Mouse (Mus musculus): ENCODE results near the gene Ghrhr. TPM values are rescaled to one million over a fixed set of nuclear protein-coding genes. Genes with fewer than 3 reads are reported as not detected.

Gene Ghrhr
- total RNA-seq, 2 experiments from 2014 or later = not detected

GRCm38 (mm10) chr6:55389321-55389720 lies 13.2 kb downstream of the Ghrhr start:
- no peak for ATAC-seq (replicated peaks; ENCODE audit: low FRiP score, poor library complexity, severe bottlenecking)

GRCm38 (mm10) chr6:55391814-55392213 lies 15.7 kb downstream of the Ghrhr start:
- ATAC-seq (replicated peaks; ENCODE audit: low FRiP score, poor library complexity, severe bottlenecking) = no peak

- ATAC-seq (replicated peaks; ENCODE audit: low FRiP score, poor library complexity, severe bottlenecking) = peak; percentile 79
Measured at GRCm38 (mm10) chr6:55392453-55392852, 16.4 kb downstream of the Ghrhr start.

DNA sequence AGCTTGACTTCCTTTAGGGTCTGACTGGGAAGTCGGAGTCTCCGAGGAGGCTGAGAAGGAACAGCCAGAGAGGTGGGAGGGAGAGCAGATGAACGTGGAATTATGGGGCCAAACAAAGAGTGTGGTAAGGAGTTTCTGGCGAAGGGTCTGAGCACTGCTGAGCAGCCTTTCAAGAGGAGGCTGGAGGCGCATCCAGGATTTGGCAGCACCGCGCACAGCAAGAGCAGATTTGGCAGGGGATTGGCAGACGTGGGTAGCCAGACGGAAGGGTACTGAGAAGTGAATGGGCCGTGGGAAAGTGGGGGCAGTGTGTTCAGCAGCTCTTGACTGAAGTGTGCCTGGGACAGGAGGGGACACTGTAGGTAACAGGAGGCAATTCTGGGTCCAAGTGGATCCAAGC lies 18.8 kb downstream of the Ghrhr start:
- no peak for ATAC-seq (replicated peaks; ENCODE audit: low FRiP score, poor library complexity, severe bottlenecking)

- ATAC-seq (replicated peaks; ENCODE audit: low FRiP score, poor library complexity, severe bottlenecking) = no peak
Measured at GRCm38 (mm10) chr6:55396176-55396575, 20.1 kb downstream of the Ghrhr start.

- no peak for ATAC-seq (replicated peaks; ENCODE audit: low FRiP score, poor library complexity, severe bottlenecking)
Measured at GRCm38 (mm10) chr6:55396622-55397041, 20.5 kb downstream of the Ghrhr start.

GRCm38 (mm10) chr6:55398869-55399628 lies 23.0 kb downstream of the Ghrhr start:
- no peak for ATAC-seq (replicated peaks; ENCODE audit: low FRiP score, poor library complexity, severe bottlenecking)

DNA sequence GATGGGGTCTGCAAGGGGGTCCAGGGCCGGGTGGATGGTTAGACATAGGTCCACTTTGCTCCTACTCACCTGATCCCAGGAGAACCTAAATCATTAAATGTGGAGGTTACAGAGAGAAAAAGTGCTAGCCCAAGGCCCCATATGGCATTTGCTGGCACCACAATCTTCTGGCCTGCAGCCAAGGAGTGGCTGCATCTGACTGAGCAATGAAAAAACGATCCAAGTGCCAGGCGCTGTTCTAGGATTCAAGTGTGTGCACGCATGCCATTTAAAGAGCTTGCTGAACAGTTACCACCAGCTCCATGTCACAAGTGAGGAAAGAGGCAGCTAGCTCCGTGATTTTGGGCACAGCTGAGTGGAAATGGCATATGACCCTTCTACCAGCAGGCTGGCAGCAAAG lies 23.8 kb downstream of the Ghrhr start:
- no peak for ATAC-seq (replicated peaks; ENCODE audit: low FRiP score, poor library complexity, severe bottlenecking)

- no peak for ATAC-seq (replicated peaks; ENCODE audit: low FRiP score, poor library complexity, severe bottlenecking)
Measured at GRCm38 (mm10) chr6:55402041-55402776, 26.1 kb downstream of the Ghrhr start.

DNA sequence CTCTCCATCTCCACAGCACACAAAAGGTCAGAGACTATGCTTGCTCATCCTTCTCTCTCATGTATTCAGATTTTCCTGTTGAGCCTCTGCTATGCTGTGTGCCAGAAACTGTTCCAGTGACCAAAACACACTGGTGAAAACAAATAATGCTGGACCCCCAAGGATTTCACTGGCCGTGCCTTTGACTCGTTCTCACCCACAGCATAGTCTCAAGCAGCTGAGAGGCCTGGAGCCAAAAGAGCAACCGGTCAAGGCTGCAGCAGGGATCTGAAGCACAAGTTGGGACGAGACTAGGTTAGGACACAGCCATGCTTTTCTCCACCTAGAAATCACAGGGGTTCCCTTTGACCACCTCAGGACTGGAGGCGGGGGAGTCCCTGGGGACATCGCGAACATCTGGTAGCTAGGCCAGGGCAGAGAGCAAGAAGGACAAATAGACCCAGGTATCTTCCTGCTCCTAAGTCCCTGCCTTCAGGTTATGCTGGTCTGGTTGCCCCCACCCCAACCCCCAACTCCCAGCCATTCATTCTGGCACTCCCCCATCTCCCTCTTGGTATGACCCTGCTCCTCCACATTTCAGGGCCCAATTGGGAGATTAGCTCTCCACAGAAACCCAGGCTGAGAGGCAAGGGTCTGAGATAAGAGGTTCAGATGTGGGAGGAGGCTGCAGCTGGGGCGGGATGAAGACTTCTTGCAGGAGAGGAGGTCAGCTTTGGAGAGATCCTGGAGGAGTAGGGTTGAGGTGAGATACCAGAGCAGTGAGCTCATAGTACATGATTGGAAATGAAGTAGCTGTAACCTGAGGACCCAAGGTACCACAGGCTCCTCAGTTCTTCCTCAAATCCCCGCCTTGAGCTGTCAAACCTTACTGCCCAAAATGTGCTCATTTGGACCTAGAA lies 27.6 kb downstream of the Ghrhr start:
- no peak for ATAC-seq (replicated peaks; ENCODE audit: low FRiP score, poor library complexity, severe bottlenecking)

DNA sequence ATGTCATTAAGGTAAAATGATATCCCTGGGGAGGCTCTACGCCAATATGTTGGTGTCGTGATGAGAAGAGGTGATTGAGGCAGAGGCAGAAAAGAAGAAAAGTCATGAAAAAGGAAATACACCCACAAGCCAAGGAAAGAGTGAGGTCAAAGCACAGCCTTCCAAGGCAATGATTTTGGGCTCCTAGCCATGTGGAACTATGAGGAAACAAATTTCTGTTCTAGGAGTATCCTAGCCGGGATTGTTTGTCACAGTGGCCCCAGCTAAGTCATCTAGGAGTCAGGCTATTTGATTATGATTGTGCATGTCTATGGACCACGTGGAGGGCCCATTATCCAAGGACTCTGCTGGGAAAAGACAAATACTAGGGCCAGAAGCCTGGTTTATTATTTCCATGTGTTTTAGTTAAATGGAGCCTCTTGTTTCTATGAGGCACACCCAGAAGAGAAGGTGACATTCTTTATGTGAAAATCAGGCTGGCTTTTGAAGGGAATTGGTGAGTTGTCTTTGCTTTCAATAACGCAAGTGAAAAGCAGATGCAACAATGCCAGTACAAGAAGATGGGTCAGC lies 28.4 kb downstream of the Ghrhr start:
- ATAC-seq (replicated peaks; ENCODE audit: low FRiP score, poor library complexity, severe bottlenecking) = no peak

DNA sequence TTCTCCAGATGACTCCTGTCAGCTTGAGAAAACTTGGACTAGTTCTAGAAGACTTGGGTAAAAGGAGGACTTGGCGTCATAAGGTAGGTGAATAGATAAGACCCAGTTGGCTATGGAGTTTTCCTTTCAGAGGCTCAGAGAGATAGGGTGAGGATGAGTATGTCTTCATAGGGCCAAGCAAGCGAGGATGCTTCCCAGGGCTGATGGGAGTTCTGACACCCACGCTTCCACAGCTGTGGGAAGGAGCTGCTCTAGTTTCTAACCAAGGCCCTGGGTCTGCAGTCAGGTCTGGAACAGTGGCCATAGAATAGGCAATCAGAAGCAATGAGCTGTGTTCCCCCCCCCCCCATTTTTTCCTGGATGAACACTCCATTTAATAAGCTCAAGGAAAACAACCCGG lies 31.2 kb downstream of the Ghrhr start:
- no peak for ATAC-seq (replicated peaks; ENCODE audit: low FRiP score, poor library complexity, severe bottlenecking)

- ATAC-seq (replicated peaks; ENCODE audit: low FRiP score, poor library complexity, severe bottlenecking) = no peak
Measured at GRCm38 (mm10) chr6:55410119-55410775, 34.2 kb downstream of the Ghrhr start.

DNA sequence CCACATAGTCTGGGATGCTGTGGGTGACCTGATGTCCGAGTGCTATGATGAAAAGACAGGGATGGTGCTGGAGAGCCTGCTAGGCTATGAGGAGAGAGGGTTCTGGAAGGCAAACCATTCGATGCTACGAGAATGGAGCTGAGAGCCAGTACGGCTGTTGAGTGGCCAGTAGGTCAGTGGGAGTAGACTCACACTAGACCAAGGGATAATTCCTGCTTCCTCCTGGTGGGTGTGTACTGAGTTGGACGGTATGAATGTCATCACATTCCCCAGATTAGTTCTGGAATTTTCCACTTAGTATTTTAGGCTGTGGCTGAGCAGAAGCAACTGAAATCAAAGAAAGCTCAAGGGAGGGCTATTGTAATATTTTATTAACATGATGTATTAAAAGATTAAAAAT lies 34.9 kb downstream of the Ghrhr start:
- ATAC-seq (replicated peaks; ENCODE audit: low FRiP score, poor library complexity, severe bottlenecking) = no peak

- no peak for ATAC-seq (replicated peaks; ENCODE audit: low FRiP score, poor library complexity, severe bottlenecking)
Measured at GRCm38 (mm10) chr6:55416202-55416601, 40.1 kb downstream of the Ghrhr start.

DNA sequence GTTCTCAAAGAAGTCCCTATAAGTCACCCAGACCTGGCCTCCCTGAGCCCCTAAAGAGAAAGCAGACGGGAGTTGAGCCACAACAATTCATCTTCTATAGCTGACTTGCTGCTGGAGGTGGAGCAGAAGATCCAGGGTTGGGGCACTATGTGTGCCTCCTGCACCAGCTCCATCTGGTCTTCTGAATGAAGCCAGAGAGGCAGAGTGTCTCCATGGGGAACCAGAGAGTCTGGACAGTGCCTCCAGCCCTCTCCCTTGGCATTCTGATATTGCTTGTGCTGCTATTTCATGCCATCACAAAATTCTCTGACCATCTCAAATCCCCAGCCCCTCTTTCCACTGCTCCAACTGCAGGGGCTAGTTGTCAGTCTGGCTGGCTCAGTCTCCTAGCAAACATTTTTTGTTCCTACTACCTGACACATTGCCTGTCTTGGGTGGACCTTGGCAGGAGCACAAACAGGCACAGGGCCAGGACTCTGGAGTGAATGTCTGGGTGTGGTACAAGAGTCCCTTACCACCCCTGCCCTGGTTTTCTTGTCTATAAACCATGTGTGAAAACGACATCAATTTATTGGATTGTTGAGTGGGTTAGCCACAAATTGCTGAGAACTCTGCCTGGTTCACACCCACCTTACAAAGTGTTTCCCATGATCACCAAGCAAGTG lies 42.8 kb downstream of the Ghrhr start:
- no peak for ATAC-seq (replicated peaks; ENCODE audit: low FRiP score, poor library complexity, severe bottlenecking)

GRCm38 (mm10) chr6:55420411-55420810 lies 44.3 kb downstream of the Ghrhr start:
- ATAC-seq (replicated peaks; ENCODE audit: low FRiP score, poor library complexity, severe bottlenecking) = no peak

GRCm38 (mm10) chr6:55420869-55421361 lies 44.8 kb downstream of the Ghrhr start:
- ATAC-seq (replicated peaks; ENCODE audit: low FRiP score, poor library complexity, severe bottlenecking) = no peak

DNA sequence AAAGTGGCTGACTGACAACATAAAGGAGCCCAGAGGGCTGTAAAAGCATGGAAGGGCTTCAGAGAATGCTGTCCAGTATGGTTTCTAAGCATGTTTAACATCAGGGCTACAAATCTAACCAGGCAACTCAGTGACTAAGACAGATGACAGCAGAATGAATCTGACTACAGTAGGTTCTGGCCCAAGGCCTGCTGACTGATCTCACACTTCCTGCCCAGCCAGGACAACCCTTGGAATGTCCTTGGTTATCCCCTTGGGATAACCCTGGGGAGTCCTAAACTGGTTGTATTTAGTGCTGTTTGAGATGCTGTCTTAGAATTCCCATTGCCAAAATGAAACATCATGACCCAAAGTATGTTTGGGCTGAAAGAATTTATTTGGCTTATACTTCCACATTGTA lies 56.0 kb downstream of the Ghrhr start:
- no peak for ATAC-seq (replicated peaks; ENCODE audit: low FRiP score, poor library complexity, severe bottlenecking)
